Mouse (Mus musculus) MEL (cell line): Measurements from ENCODE around the gene Rbm47.

Experiments
- BHLHE40 ChIP-seq: IDR thresholded peaks from 2 replicates; pipeline ENCODE4 v1.6.1; 2012; ENCODE audit warnings: low read depth, mild to moderate bottlenecking, inconsistent platforms, low read length, improper control_type of control experiment, borderline replicate concordance
- HCFC1 ChIP-seq: IDR thresholded peaks from 2 replicates; pipeline ENCODE4 v1.6.1; 2012; ENCODE audit warnings: low read depth, mild to moderate bottlenecking, inconsistent platforms, low read length, improper control_type of control experiment, moderate library complexity
- ZC3H11A ChIP-seq: IDR thresholded peaks from 2 replicates; pipeline ENCODE4 v1.6.1; 2012; ENCODE audit warnings: low read depth, mild to moderate bottlenecking, inconsistent platforms, low read length, improper control_type of control experiment
- ZMIZ1 ChIP-seq: IDR thresholded peaks from 2 replicates; pipeline ENCODE4 v1.6.1; 2012; ENCODE audit warnings: low read depth, mild to moderate bottlenecking, inconsistent platforms, low read length, improper control_type of control experiment, moderate library complexity

DNA sequence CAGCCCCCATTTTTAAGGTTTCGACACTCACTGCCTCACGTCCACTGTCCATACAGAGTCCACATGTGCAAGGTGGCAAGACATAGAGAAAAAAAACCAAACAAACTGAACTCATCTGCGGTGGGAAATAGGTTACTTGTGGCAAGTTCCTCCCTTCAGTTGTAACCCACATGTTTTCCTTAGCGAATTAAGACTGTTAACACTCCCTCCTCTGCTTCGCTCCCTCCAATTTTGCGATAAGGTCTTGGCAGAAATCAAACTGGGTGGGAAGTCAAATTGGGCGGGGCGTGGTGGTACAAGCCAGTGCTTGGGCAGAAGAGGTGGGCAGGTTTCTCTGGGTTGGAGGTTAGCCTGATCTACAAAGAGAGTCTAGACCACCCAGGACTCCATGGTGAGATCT, 101.2 kb downstream of the Rbm47 start:
- TF ChIP-seq ZC3H11A (no peak), ZMIZ1 (no peak), BHLHE40 (no peak), HCFC1 (no peak)
